Mouse (Mus musculus): ENCODE results near the gene Cldn4. TPM values are rescaled to one million over a fixed set of nuclear protein-coding genes. Genes with fewer than 3 reads are reported as not detected.

The Cldn4 gene
- polyA plus RNA-seq, 1 experiment from 2014 or later, result 10.1 TPM

DNA sequence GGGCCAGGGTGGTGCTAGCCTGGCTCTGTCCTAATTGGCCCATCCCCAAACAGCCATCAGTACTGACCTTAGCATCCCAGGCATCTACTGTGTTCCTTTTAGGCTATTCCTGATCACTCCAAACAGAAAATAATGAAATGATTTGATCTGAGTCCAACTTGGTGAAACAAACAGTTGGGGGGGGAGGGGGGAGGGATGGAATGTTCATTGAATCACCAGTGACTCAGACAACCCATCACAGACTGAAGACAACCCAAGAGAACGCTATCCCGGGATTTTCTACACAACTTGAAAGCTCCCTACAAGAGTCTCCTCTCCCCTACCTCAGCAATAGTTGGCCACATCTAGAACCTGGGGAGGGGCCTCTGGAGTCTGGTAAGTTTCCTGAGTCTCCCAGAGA lies 34.8 kb downstream of the Cldn4 start:
- Histone ChIP-seq H3K4me3 (replicated peaks) (no peak overlapping the region), H3K27ac (no peak overlapping the region), H3K9ac (replicated peaks) (no peak overlapping the region), H3K4me2 (no peak overlapping the region), H3K36me3 (no peaks in the 10 kb centered on the region), H3K27me3 (peaks cover 10% of the 10 kb centered on the region), H3K4me1 (replicated peaks) (no peaks in the 10 kb centered on the region), H3K9me3 (no peaks in the 10 kb centered on the region)
- ATAC-seq (ENCODE audit: insufficient number of reproducible peaks, insufficient read depth, low FRiP score, low TSS enrichment, low read depth), result no peak
- 92% methylated on average over 2 of the region's 2 CpGs for WGBS

GRCm38 (mm10) chr5:134907135-134907534 lies 39.6 kb downstream of the Cldn4 start:
- no peaks in the 10 kb centered on the region for H3K36me3 ChIP-seq
- no peaks in the 10 kb centered on the region for H3K9me3 ChIP-seq
- no peak overlapping the region for H3K27ac ChIP-seq
- H3K9ac ChIP-seq (replicated peaks), result no peak overlapping the region
- H3K4me1 ChIP-seq (replicated peaks), result no peaks in the 10 kb centered on the region
- H3K4me2 ChIP-seq, result no peak overlapping the region
- WGBS, result 2% methylated on average over 13 of the region's 13 CpGs
- peak; percentile 59 for ATAC-seq (ENCODE audit: insufficient number of reproducible peaks, insufficient read depth, low FRiP score, low TSS enrichment, low read depth)
- no peak overlapping the region for H3K4me3 ChIP-seq (replicated peaks)
- no peaks in the 10 kb centered on the region for H3K27me3 ChIP-seq

- Histone ChIP-seq H3K4me1 (replicated peaks) (no peaks in the 10 kb centered on the region), H3K36me3 (no peaks in the 10 kb centered on the region), H3K4me2 (no peak within 1 kb of the TSS), H3K27me3 (no peaks in the 10 kb centered on the region), H3K9me3 (no peaks in the 10 kb centered on the region), H3K9ac (replicated peaks) (no peak within 1 kb of the TSS), H3K27ac (no peak within 1 kb of the TSS), H3K4me3 (replicated peaks) (no peak within 1 kb of the TSS)
- ATAC-seq (ENCODE audit: insufficient number of reproducible peaks, insufficient read depth, low FRiP score, low TSS enrichment, low read depth), result 0 out of 2 replicates have a peak, but pooled peaks have one; percentile 10
- WGBS, result 80% methylated on average over 6 of the region's 6 CpGs
These were observed 40.1 kb downstream of the Cldn4 start, which contains the start of gene Tmem270 for GRCm38 (mm10) chr5:134906633-134907032. TSS of gene Tmem270 (minus strand) at chr5:134906733.

GRCm38 (mm10) chr5:134901644-134902027 lies 45.1 kb downstream of the Cldn4 start:
- Histone ChIP-seq H3K4me2 (no peak overlapping the region), H3K9ac (replicated peaks) (no peak overlapping the region), H3K4me1 (replicated peaks) (peaks cover 24% of the 10 kb centered on the region), H3K27ac (no peak overlapping the region), H3K4me3 (replicated peaks) (no peak overlapping the region), H3K36me3 (no peaks in the 10 kb centered on the region), H3K9me3 (no peaks in the 10 kb centered on the region), H3K27me3 (0 out of 2 replicates have a peak, but pooled peaks cover 5% of the 10 kb centered on the region)
- 66% methylated on average over 8 of the region's 8 CpGs for WGBS
- no peak for ATAC-seq (ENCODE audit: insufficient number of reproducible peaks, insufficient read depth, low FRiP score, low TSS enrichment, low read depth)

DNA sequence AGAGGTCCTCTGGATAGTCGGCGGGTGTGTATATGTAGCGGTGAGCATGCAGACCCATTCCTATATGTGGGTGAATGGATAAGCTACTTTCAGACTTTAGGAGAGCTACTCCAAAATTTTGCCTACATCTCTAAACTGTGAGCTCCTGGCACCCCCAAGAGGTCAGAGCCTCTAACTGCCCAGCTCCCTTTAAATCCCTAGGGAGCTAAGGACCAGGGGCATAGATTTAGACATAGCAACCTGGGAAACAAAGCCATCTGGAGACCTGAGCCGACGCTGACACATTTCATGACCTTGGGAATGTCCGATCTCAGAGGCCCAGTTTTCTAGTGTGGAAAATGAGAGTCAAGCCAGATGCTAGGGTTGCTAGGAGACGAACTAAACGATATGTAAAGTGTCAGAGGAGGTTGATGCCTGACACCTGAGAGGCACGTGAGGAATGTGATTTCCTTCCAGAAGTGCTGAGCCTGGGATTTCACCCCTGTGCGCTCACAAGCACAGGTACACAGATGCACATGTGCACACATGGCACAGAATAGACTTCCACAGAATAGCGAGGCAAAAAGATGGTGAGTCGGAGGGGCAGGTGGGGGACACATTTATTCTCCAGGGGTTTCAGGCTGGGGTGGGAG lies 45.6 kb downstream of the Cldn4 start:
- Histone ChIP-seq H3K27me3 (0 out of 2 replicates have a peak, but pooled peaks cover 5% of the 10 kb centered on the region), H3K4me1 (replicated peaks) (peaks cover 25% of the 10 kb centered on the region), H3K27ac (no peak overlapping the region), H3K9me3 (no peaks in the 10 kb centered on the region), H3K36me3 (no peaks in the 10 kb centered on the region), H3K4me2 (no peak overlapping the region), H3K9ac (replicated peaks) (no peak overlapping the region), H3K4me3 (replicated peaks) (no peak overlapping the region)
- 33% methylated on average over 12 of the region's 12 CpGs for WGBS
- peak; percentile 72 for ATAC-seq (ENCODE audit: insufficient number of reproducible peaks, insufficient read depth, low FRiP score, low TSS enrichment, low read depth)

DNA sequence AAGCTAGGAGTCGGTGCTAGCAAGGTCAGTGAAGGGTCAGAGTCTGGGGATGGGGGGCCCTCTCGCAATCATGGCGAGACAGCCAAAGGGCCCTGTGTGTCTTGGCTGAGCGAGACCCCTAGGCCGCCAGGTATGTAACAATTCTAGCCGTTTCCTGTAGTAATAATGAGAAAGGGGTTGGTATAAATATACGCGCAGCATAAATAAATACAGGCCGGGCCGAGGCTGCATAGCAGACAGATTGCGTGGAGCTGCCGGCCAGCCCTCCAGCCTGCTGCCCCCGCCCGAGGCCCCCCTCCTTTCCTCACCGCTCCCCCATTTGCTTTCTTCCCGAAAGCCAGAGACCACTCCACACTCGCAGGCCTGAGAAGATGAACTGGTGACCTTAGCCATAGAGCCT lies 49.1 kb downstream of the Cldn4 start:
- Histone ChIP-seq H3K4me1 (replicated peaks) (peaks cover 35% of the 10 kb centered on the region), H3K9me3 (0 out of 2 replicates have a peak, but pooled peaks cover 4% of the 10 kb centered on the region), H3K4me3 (replicated peaks) (no peak overlapping the region), H3K36me3 (no peaks in the 10 kb centered on the region), H3K9ac (replicated peaks) (no peak overlapping the region), H3K27me3 (0 out of 2 replicates have a peak, but pooled peaks cover 5% of the 10 kb centered on the region), H3K4me2 (no peak overlapping the region), H3K27ac (no peak overlapping the region)
- WGBS, result 68% methylated on average over 17 of the region's 17 CpGs
- ATAC-seq (ENCODE audit: insufficient number of reproducible peaks, insufficient read depth, low FRiP score, low TSS enrichment, low read depth), result no peak

GRCm38 (mm10) chr5:134896965-134897364 lies 49.8 kb downstream of the Cldn4 start:
- 81% methylated on average over 8 of the region's 8 CpGs for WGBS
- Histone ChIP-seq H3K4me2 (no peak overlapping the region), H3K4me1 (replicated peaks) (peaks cover 35% of the 10 kb centered on the region), H3K4me3 (replicated peaks) (no peak overlapping the region), H3K36me3 (no peaks in the 10 kb centered on the region), H3K9me3 (0 out of 2 replicates have a peak, but pooled peaks cover 6% of the 10 kb centered on the region), H3K9ac (replicated peaks) (no peak overlapping the region), H3K27me3 (0 out of 2 replicates have a peak, but pooled peaks cover 5% of the 10 kb centered on the region), H3K27ac (no peak overlapping the region)
- ATAC-seq (ENCODE audit: insufficient number of reproducible peaks, insufficient read depth, low FRiP score, low TSS enrichment, low read depth), result no peak

GRCm38 (mm10) chr5:134895291-134895690 lies 51.4 kb downstream of the Cldn4 start:
- 7% methylated on average over 8 of the region's 8 CpGs for WGBS
- no peaks in the 10 kb centered on the region for H3K36me3 ChIP-seq
- H3K27me3 ChIP-seq, result 0 out of 2 replicates have a peak, but pooled peaks cover 4% of the 10 kb centered on the region
- ATAC-seq (ENCODE audit: insufficient number of reproducible peaks, insufficient read depth, low FRiP score, low TSS enrichment, low read depth), result peak; percentile 79
- H3K27ac ChIP-seq, result peak overlapping the region; percentile 24
- peaks cover 27% of the 10 kb centered on the region for H3K4me1 ChIP-seq (replicated peaks)
- no peak overlapping the region for H3K9ac ChIP-seq (replicated peaks)
- H3K9me3 ChIP-seq, result 0 out of 2 replicates have a peak, but pooled peaks cover 6% of the 10 kb centered on the region
- no peak overlapping the region for H3K4me3 ChIP-seq (replicated peaks)
- no peak overlapping the region for H3K4me2 ChIP-seq

Other genes starting within 250 kb of the Cldn4 start
- gene Eln, start 199.6 kb downstream of the Cldn4 start, polyA plus RNA-seq (2016; fragmentation: Nextera tagmentation; extraction: Ambion mirVana), result 12.4 and 12.9 TPM in 2 replicates
- not detected in 2 replicates for gene Tmem270, start 40.2 kb downstream of the Cldn4 start, polyA plus RNA-seq (2016; fragmentation: Nextera tagmentation; extraction: Ambion mirVana)
- gene Cldn13, start 31.4 kb downstream of the Cldn4 start, polyA plus RNA-seq (2016; fragmentation: Nextera tagmentation; extraction: Ambion mirVana), result 2.1 and 2.5 TPM in 2 replicates
- 17.8 and 19.7 TPM in 2 replicates for gene Mettl27, start 14.6 kb downstream of the Cldn4 start, polyA plus RNA-seq (2016; fragmentation: Nextera tagmentation; extraction: Ambion mirVana)
- gene Cldn3, start 39.3 kb upstream of the Cldn4 start, polyA plus RNA-seq (2016; fragmentation: Nextera tagmentation; extraction: Ambion mirVana), result 4.7 and 5.8 TPM in 2 replicates
- gene Abhd11, start 62.2 kb upstream of the Cldn4 start, polyA plus RNA-seq (2016; fragmentation: Nextera tagmentation; extraction: Ambion mirVana), result 32.6 and 36.7 TPM in 2 replicates
- gene Stx1a, start 76.5 kb upstream of the Cldn4 start, polyA plus RNA-seq (2016; fragmentation: Nextera tagmentation; extraction: Ambion mirVana), result 9.7 and 10.8 TPM in 2 replicates
- 31.1 and 31.3 TPM in 2 replicates for gene Dnajc30, start 117.3 kb upstream of the Cldn4 start, polyA plus RNA-seq (2016; fragmentation: Nextera tagmentation; extraction: Ambion mirVana)
- gene Bud23, start 118.0 kb upstream of the Cldn4 start, polyA plus RNA-seq (2016; fragmentation: Nextera tagmentation; extraction: Ambion mirVana), result 150 and 151 TPM in 2 replicates
- gene Vps37d, start 131.3 kb upstream of the Cldn4 start, polyA plus RNA-seq (2016; fragmentation: Nextera tagmentation; extraction: Ambion mirVana), result 22.8 and 25.2 TPM in 2 replicates
- 2.5 and 2.6 TPM in 2 replicates for gene Mlxipl, start 143.0 kb upstream of the Cldn4 start, polyA plus RNA-seq (2016; fragmentation: Nextera tagmentation; extraction: Ambion mirVana)
- gene Tbl2, start 202.7 kb upstream of the Cldn4 start, polyA plus RNA-seq (2016; fragmentation: Nextera tagmentation; extraction: Ambion mirVana), result 30.1 and 30.2 TPM in 2 replicates
- gene Bcl7b, start 221.3 kb upstream of the Cldn4 start, polyA plus RNA-seq (2016; fragmentation: Nextera tagmentation; extraction: Ambion mirVana), result 43.2 and 45.0 TPM in 2 replicates
- gene Baz1b, start 240.3 kb upstream of the Cldn4 start, polyA plus RNA-seq (2016; fragmentation: Nextera tagmentation; extraction: Ambion mirVana), result 72.8 and 73.6 TPM in 2 replicates

Measured in limb, embryonic 12.5 days (tissue).